Mouse (Mus musculus) embryonic facial prominence, embryonic 12.5 days (tissue): ENCODE measurements around the gene Zdhhc14. TPM values are rescaled to one million over a fixed set of nuclear protein-coding genes. Genes with fewer than 3 reads are reported as not detected.

ENCODE experiments used
- ATAC-seq: fragments of 200-750 bp; cut with Nextera tagmentation; 2 replicates; pipeline ENCODE4 v1.8.0; 2017; ENCODE audit not compliant: insufficient number of reproducible peaks, insufficient read depth, low FRiP score, low TSS enrichment
- H3K27ac ChIP-seq: fragments of 300-500 bp; sonication (generic); 2 replicates; pipeline ENCODE4 v1.5.1; 2016; ENCODE audit warnings: mild to moderate bottlenecking
- H3K27me3 ChIP-seq: fragments of 300-500 bp; sonication (generic); 2 replicates; pipeline ENCODE4 v1.6.1; 2016; ENCODE audit warnings: mild to moderate bottlenecking, moderate library complexity
- H3K36me3 ChIP-seq: fragments of 300-500 bp; sonication (generic); 2 replicates; pipeline ENCODE4 v1.6.1; 2016; ENCODE audit warnings: mild to moderate bottlenecking
- H3K4me1 ChIP-seq: fragments of 300-500 bp; sonication (generic); 2 replicates; pipeline ENCODE4 v1.6.1; 2016
- H3K4me2 ChIP-seq: fragments of 300-500 bp; sonication (generic); replicated peaks from 2 replicates; pipeline ENCODE4 v1.6.1; 2016; ENCODE audit warnings: mild to moderate bottlenecking, moderate library complexity
- H3K4me3 ChIP-seq: fragments of 300-500 bp; sonication (generic); 2 replicates; pipeline ENCODE4 v1.5.1; 2016; ENCODE audit warnings: mild to moderate bottlenecking
- H3K9ac ChIP-seq: fragments of 300-500 bp; sonication (generic); 2 replicates; pipeline ENCODE4 v1.6.1; 2016; ENCODE audit warnings: mild to moderate bottlenecking, moderate library complexity
- H3K9me3 ChIP-seq: fragments of 300-500 bp; sonication (generic); 2 replicates; pipeline ENCODE4 v1.6.1; 2016; ENCODE audit warnings: mild to moderate bottlenecking, moderate library complexity
- WGBS: fragments of 180-500 bp; shearing (Covaris S2); methylation state at CpG from one replicate; pipeline ENCODE4 v1.1.7; 2016; 5-methylcytosine and 5-hydroxymethylcytosine counted together
- polyA plus RNA-seq: library from polyadenylated mRNA; unstranded; fragments of >200 nt; fragmentation: Nextera tagmentation; extraction: Ambion mirVana; gene quantifications from 2 replicates; pipeline ENCODE4 v1.2.1, GENCODE M21; 2016

The Zdhhc14 gene
- polyA plus RNA-seq, 1 experiment from 2014 or later = 4.0 TPM

GRCm38 (mm10) chr17:5797124-5797760 lies 304.9 kb downstream of the Zdhhc14 start:
- ATAC-seq = no peak
- no peak overlapping the region for H3K4me2 ChIP-seq
- H3K27ac ChIP-seq = no peak overlapping the region
- no peaks in the 10 kb centered on the region for H3K27me3 ChIP-seq
- no peaks in the 10 kb centered on the region for H3K4me1 ChIP-seq
- no peak overlapping the region for H3K4me3 ChIP-seq
- H3K9ac ChIP-seq = no peak overlapping the region
- H3K36me3 ChIP-seq = no peaks in the 10 kb centered on the region
- H3K9me3 ChIP-seq = no peaks in the 10 kb centered on the region
- WGBS = 62% methylated on average over 5 of the region's 5 CpGs

GRCm38 (mm10) chr17:5798221-5798801 lies 306.0 kb downstream of the Zdhhc14 start:
- Histone ChIP-seq H3K27ac (no peak overlapping the region), H3K9me3 (no peaks in the 10 kb centered on the region), H3K4me1 (no peaks in the 10 kb centered on the region), H3K9ac (no peak overlapping the region), H3K27me3 (no peaks in the 10 kb centered on the region), H3K36me3 (no peaks in the 10 kb centered on the region), H3K4me2 (no peak overlapping the region), H3K4me3 (no peak overlapping the region)
- no peak for ATAC-seq
- WGBS = 68% methylated on average over 13 of the region's 13 CpGs

GRCm38 (mm10) chr17:5798900-5799299 lies 306.5 kb downstream of the Zdhhc14 start:
- Histone ChIP-seq H3K27me3 (no peaks in the 10 kb centered on the region), H3K4me3 (no peak overlapping the region), H3K36me3 (no peaks in the 10 kb centered on the region), H3K9me3 (no peaks in the 10 kb centered on the region), H3K4me1 (no peaks in the 10 kb centered on the region), H3K4me2 (no peak overlapping the region), H3K9ac (no peak overlapping the region), H3K27ac (no peak overlapping the region)
- 72% methylated on average over 5 of the region's 5 CpGs for WGBS
- no peak for ATAC-seq

GRCm38 (mm10) chr17:5799396-5800021 lies 307.2 kb downstream of the Zdhhc14 start:
- Histone ChIP-seq H3K27me3 (no peaks in the 10 kb centered on the region), H3K9ac (no peak overlapping the region), H3K27ac (no peak overlapping the region), H3K4me1 (peaks cover 3% of the 10 kb centered on the region; the same call in 1 of the 2 replicates), H3K9me3 (no peaks in the 10 kb centered on the region), H3K4me3 (no peak overlapping the region), H3K4me2 (no peak overlapping the region), H3K36me3 (no peaks in the 10 kb centered on the region)
- WGBS = 83% methylated on average over 17 of the region's 17 CpGs
- no peak for ATAC-seq

- no peak overlapping the region for H3K27ac ChIP-seq
- H3K4me2 ChIP-seq = no peak overlapping the region
- H3K36me3 ChIP-seq = no peaks in the 10 kb centered on the region
- WGBS = 74% methylated on average over 2 of the region's 2 CpGs
- no peak for ATAC-seq
- no peaks in the 10 kb centered on the region for H3K27me3 ChIP-seq
- no peak overlapping the region for H3K4me3 ChIP-seq
- H3K9me3 ChIP-seq = no peaks in the 10 kb centered on the region
- H3K9ac ChIP-seq = no peak overlapping the region
- H3K4me1 ChIP-seq = peaks cover 4% of the 10 kb centered on the region; the same call in 1 of the 2 replicates
Measured at GRCm38 (mm10) chr17:5800254-5800653, 307.9 kb downstream of the Zdhhc14 start.

GRCm38 (mm10) chr17:5800824-5801560 lies 308.6 kb downstream of the Zdhhc14 start:
- no peak overlapping the region for H3K9ac ChIP-seq
- WGBS = 73% methylated on average over 7 of the region's 7 CpGs
- peaks cover 4% of the 10 kb centered on the region; the same call in 1 of the 2 replicates for H3K4me1 ChIP-seq
- no peaks in the 10 kb centered on the region for H3K36me3 ChIP-seq
- no peak for ATAC-seq
- no peak overlapping the region for H3K4me2 ChIP-seq
- H3K27ac ChIP-seq = no peak overlapping the region
- no peak overlapping the region for H3K4me3 ChIP-seq
- no peaks in the 10 kb centered on the region for H3K9me3 ChIP-seq
- H3K27me3 ChIP-seq = no peaks in the 10 kb centered on the region

- H3K9me3 ChIP-seq = no peaks in the 10 kb centered on the region
- 74% methylated on average over 17 of the region's 17 CpGs for WGBS
- H3K36me3 ChIP-seq = no peaks in the 10 kb centered on the region
- no peak overlapping the region for H3K4me2 ChIP-seq
- H3K27me3 ChIP-seq = no peaks in the 10 kb centered on the region
- H3K27ac ChIP-seq = no peak overlapping the region
- no peak for ATAC-seq
- no peak overlapping the region for H3K9ac ChIP-seq
- H3K4me1 ChIP-seq = peaks cover 4% of the 10 kb centered on the region; the same call in 1 of the 2 replicates
- no peak overlapping the region for H3K4me3 ChIP-seq
Measured at GRCm38 (mm10) chr17:5801761-5802655, 309.7 kb downstream of the Zdhhc14 start.

GRCm38 (mm10) chr17:5802656-5802955 lies 310.2 kb downstream of the Zdhhc14 start:
- 82% methylated on average over 5 of the region's 5 CpGs for WGBS
- Histone ChIP-seq H3K4me2 (no peak overlapping the region), H3K9ac (no peak overlapping the region), H3K4me1 (peaks cover 4% of the 10 kb centered on the region; the same call in 1 of the 2 replicates), H3K9me3 (no peaks in the 10 kb centered on the region), H3K27me3 (no peaks in the 10 kb centered on the region), H3K36me3 (no peaks in the 10 kb centered on the region), H3K4me3 (no peak overlapping the region), H3K27ac (no peak overlapping the region)
- no peak for ATAC-seq

Other genes starting within 250 kb of the Zdhhc14 start
- 0.18 TPM in 1 of 2 replicates, not detected in the other for gene Ldhal6b, start 73.8 kb upstream of the Zdhhc14 start, polyA plus RNA-seq
- 131 and 147 TPM in 2 replicates for gene Tmem242, start 52.3 kb upstream of the Zdhhc14 start, polyA plus RNA-seq